Mouse (Mus musculus): ENCODE measurements around the gene Rasgef1c. TPM values are rescaled to one million over a fixed set of nuclear protein-coding genes. Genes with fewer than 3 reads are reported as not detected.
A peak's percentile ranks its signal among the peaks of the same experiment; 100 is the strongest.

Rasgef1c gene
- polyA plus RNA-seq (2012; rRNA removed) (0.04 TPM in 1 of 2 replicates, not detected in the other), polyA plus RNA-seq (2014; fragmentation: Nextera tagmentation; extraction: Ambion mirVana) (not detected in 2 replicates)

DNA sequence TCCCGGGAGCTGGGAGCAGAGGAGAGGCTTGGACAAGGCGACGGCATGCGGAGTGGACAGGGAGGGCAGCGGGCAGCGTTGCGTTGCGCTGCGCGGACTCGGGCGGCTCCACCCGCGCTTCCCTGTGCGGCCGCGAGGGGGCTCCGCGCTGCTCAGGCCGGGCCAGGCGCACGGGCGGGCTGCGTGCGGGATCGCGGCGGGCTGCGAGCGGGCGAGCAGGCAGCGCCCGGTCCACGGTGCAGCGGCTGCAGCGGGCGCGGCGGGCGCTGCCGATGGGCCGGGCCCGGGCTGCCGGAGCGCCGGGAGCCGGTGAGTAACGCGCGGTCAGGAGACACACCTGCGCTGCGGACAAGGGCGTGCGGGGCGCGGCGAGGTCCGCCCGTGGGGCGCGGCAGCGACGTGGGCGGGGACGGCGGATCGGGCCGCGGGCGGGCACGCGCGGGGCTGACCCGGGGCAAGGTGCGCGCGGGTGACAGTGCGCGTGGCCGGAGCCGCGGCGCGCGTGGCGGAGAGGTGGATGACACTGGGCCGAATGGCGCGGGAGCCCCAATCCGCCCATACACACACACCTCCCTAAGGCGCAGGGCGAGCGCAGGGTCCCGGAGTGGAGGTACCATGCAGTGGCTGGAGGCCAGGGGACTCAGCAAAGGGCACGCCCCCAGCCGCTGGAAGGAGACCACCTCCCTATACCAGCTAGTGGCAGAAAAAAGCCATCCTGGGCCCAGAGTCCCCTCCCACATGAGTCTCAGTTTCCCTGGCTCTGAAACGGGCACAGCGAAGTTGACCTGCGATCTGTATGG is at the start of gene Rasgef1c:
Rasgef1c (plus strand) TSS at position 177 of the 800 bp plus-strand sequence.
- no peak within 1 kb of the TSS for H3K9ac ChIP-seq (replicated peaks)
- WGBS (ENCODE audit: insufficient replicate concordance): 2% methylated on average over 86 of the region's 99 CpGs
- peak within 1 kb of the TSS; percentile 31 to 44; a peak in 3 of 4 replicates for H3K4me3 ChIP-seq (ENCODE audit: insufficient read depth in 1 of 2, low read depth in 2 of 2, low read length in 2 of 2)
- H3K27me3 ChIP-seq (ENCODE audit: control insufficient read depth, insufficient read depth, low read length): peaks cover 33% of the 10 kb centered on the region
- ATAC-seq (ENCODE audit: insufficient read depth) (peak; percentile 35; the same call in 1 of the 2 replicates), DNase-seq (ENCODE audit: low read depth in 3 of 3, low spot score in 3 of 3) (no peak)
- no peaks in the 10 kb centered on the region for H3K36me3 ChIP-seq (replicated peaks; ENCODE audit: control insufficient read depth, insufficient read depth, low read depth)
- H3K9me3 ChIP-seq (ENCODE audit: control insufficient read depth, low read length): no peaks in the 10 kb centered on the region
- no peaks in the 10 kb centered on the region for H3K4me1 ChIP-seq (replicated peaks; ENCODE audit: control insufficient read depth in 2 of 2, insufficient read depth in 2 of 2, low read length in 1 of 2)
- peak within 1 kb of the TSS; percentile 57 for H3K4me2 ChIP-seq (ENCODE audit: low read depth)
- no peak within 1 kb of the TSS for H3K27ac ChIP-seq
- TF ChIP-seq CTCF (IDR thresholded peaks at IDR 0.05; ENCODE audit: low read depth) (peak; percentile 51), EP300 (IDR thresholded peaks at IDR 0.05; ENCODE audit: low read depth) (no peak)

DNA sequence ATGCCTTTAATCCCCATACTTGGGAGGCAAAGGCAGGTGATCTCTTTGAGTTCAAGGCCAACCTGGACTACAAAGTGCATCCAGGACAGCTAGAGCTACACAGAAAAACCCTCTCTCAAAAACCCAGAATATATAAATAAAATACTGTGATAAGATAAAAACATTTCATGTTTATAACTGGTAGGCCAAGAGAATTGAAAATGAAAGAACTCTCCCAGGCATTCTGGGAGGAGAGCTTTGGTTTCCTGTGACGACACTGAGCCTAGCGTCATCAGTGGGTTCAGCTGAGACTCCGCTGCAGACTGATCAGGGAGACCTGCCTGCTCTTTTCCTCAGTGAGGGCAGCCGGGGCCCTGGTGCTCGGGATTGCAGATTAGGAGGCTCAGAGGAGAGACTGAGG is 46.5 kb upstream of the Rasgef1c start:
- Histone ChIP-seq H3K27ac (no peak overlapping the region), H3K36me3 (replicated peaks; ENCODE audit: control insufficient read depth, insufficient read depth, low read depth) (no peaks in the 10 kb centered on the region; the same call in 1 of the 2 replicates), H3K4me3 (ENCODE audit: insufficient read depth in 1 of 2, low read depth in 2 of 2, low read length in 2 of 2) (no peak overlapping the region), H3K4me2 (ENCODE audit: low read depth) (no peak overlapping the region), H3K9me3 (ENCODE audit: control insufficient read depth, low read length) (no peaks in the 10 kb centered on the region), H3K9ac (replicated peaks) (no peak overlapping the region), H3K27me3 (ENCODE audit: control insufficient read depth, insufficient read depth, low read length) (no peaks in the 10 kb centered on the region), H3K4me1 (replicated peaks; ENCODE audit: control insufficient read depth in 2 of 2, insufficient read depth in 2 of 2, low read length in 1 of 2) (peaks cover 0 to 16% of the 10 kb centered on the region in 2 experiments; a peak in 2 of 4 replicates)
- WGBS (ENCODE audit: insufficient replicate concordance): 64% methylated on average over 5 of the region's 5 CpGs
- no peak for ATAC-seq (ENCODE audit: insufficient read depth)
- TF ChIP-seq CTCF (IDR thresholded peaks at IDR 0.05; ENCODE audit: low read depth) (no peak), EP300 (IDR thresholded peaks at IDR 0.05; ENCODE audit: low read depth) (no peak)
- no peak for DNase-seq (ENCODE audit: low read depth in 3 of 3, low spot score in 3 of 3)

DNA sequence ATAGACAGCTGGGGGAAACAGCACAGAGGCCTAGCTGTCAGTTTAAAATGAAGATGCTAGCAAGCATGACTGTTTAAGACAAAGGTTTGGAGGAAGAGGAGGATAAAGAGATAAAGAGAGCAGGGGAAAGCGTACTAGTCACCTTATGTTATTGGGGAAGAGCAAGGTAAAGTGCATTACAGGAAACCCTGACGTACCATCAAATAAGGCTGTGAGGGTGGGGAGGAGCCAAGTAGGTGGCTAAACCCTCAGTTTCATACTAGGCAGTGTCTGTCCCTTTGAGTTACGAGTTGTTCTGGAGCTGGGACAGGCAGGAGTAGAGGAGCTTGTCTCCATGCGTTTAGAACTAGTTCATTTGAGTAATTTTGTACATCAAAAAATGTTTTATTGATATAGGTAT is 40.5 kb upstream of the Rasgef1c start:
- TF ChIP-seq EP300 (IDR thresholded peaks at IDR 0.05; ENCODE audit: low read depth) (no peak), CTCF (IDR thresholded peaks at IDR 0.05; ENCODE audit: low read depth) (no peak)
- 71% methylated on average over 4 of the region's 4 CpGs for WGBS (ENCODE audit: insufficient replicate concordance)
- Histone ChIP-seq H3K4me2 (ENCODE audit: low read depth) (no peak overlapping the region), H3K27ac (no peak overlapping the region), H3K36me3 (replicated peaks; ENCODE audit: control insufficient read depth, insufficient read depth, low read depth) (no peaks in the 10 kb centered on the region), H3K9me3 (ENCODE audit: control insufficient read depth, low read length) (no peaks in the 10 kb centered on the region), H3K4me3 (ENCODE audit: insufficient read depth in 1 of 2, low read depth in 2 of 2, low read length in 2 of 2) (no peak overlapping the region), H3K27me3 (ENCODE audit: control insufficient read depth, insufficient read depth, low read length) (no peaks in the 10 kb centered on the region), H3K4me1 (replicated peaks; ENCODE audit: control insufficient read depth in 2 of 2, insufficient read depth in 2 of 2, low read length in 1 of 2) (peaks cover 3 to 27% of the 10 kb centered on the region in 2 experiments; a peak in 2 of 4 replicates), H3K9ac (replicated peaks) (no peak overlapping the region)
- no peak for DNase-seq (ENCODE audit: low read depth in 3 of 3, low spot score in 3 of 3)
- no peak for ATAC-seq (ENCODE audit: insufficient read depth)

DNA sequence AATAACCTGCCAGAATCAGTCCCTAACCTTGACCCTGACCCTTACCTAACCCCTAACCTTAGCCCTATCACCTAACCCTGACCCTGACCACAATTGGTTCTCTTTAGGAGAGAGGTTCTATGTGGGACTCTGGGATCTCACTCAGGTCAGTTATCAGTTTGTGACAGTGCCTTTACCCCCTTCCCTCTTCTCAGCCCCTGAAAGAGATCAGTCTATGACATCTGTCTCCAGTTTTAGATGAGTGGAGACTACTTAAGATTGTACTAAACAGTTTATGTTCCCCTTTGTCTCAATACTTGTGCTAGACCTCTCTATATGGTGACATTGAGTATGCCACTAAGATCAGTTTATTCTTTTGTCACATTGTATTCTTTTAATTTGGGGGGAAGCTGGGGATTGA is 37.7 kb upstream of the Rasgef1c start:
- Histone ChIP-seq H3K4me3 (ENCODE audit: insufficient read depth in 1 of 2, low read depth in 2 of 2, low read length in 2 of 2) (no peak overlapping the region), H3K9ac (replicated peaks) (no peak overlapping the region), H3K27me3 (ENCODE audit: control insufficient read depth, insufficient read depth, low read length) (no peaks in the 10 kb centered on the region), H3K27ac (no peak overlapping the region), H3K4me2 (ENCODE audit: low read depth) (no peak overlapping the region), H3K9me3 (ENCODE audit: control insufficient read depth, low read length) (no peaks in the 10 kb centered on the region), H3K4me1 (replicated peaks; ENCODE audit: control insufficient read depth in 2 of 2, insufficient read depth in 2 of 2, low read length in 1 of 2) (peaks cover 3 to 22% of the 10 kb centered on the region in 2 experiments; a peak in 2 of 4 replicates), H3K36me3 (replicated peaks; ENCODE audit: control insufficient read depth, insufficient read depth, low read depth) (no peaks in the 10 kb centered on the region)
- TF ChIP-seq CTCF (IDR thresholded peaks at IDR 0.05; ENCODE audit: low read depth): no peak
- TF ChIP-seq EP300 (IDR thresholded peaks at IDR 0.05; ENCODE audit: low read depth): peak; percentile 67
- DNase-seq (ENCODE audit: low read depth in 3 of 3, low spot score in 3 of 3) (no peak), ATAC-seq (ENCODE audit: insufficient read depth) (peak; percentile 83)

DNA sequence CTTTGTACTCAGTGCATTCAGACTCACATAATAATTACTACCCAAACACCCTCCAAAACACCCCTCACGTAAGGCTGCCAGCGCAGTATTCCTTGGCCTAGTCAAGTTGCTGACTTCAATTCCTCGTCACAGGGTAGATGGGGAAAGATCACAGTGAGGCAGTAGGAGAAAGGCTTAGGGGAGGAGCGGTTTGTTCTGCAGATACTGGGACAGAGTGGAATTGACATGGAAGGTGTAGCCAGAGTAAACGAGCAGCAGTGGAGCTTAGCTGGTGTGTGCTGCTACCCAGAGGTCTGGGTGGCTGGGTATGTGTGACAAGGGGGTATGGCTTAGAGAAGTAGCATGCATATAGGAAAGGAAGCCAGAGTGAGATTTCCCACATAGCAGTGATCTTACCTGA is 34.3 kb upstream of the Rasgef1c start:
- ATAC-seq (ENCODE audit: insufficient read depth) (no peak), DNase-seq (ENCODE audit: low read depth in 3 of 3, low spot score in 3 of 3) (no peak)
- no peak overlapping the region for H3K27ac ChIP-seq
- H3K27me3 ChIP-seq (ENCODE audit: control insufficient read depth, insufficient read depth, low read length): no peaks in the 10 kb centered on the region
- no peak overlapping the region for H3K9ac ChIP-seq (replicated peaks)
- WGBS (ENCODE audit: insufficient replicate concordance): 80% methylated on average over 5 of the region's 5 CpGs
- H3K9me3 ChIP-seq (ENCODE audit: control insufficient read depth, low read length): no peaks in the 10 kb centered on the region
- H3K36me3 ChIP-seq (replicated peaks; ENCODE audit: control insufficient read depth, insufficient read depth, low read depth): no peaks in the 10 kb centered on the region; the same call in 1 of the 2 replicates
- TF ChIP-seq EP300 (IDR thresholded peaks at IDR 0.05; ENCODE audit: low read depth): no peak
- no peak for TF ChIP-seq CTCF (IDR thresholded peaks at IDR 0.05; ENCODE audit: low read depth)
- no peak overlapping the region for H3K4me3 ChIP-seq (ENCODE audit: insufficient read depth in 1 of 2, low read depth in 2 of 2, low read length in 2 of 2)
- H3K4me1 ChIP-seq (replicated peaks; ENCODE audit: control insufficient read depth in 2 of 2, insufficient read depth in 2 of 2, low read length in 1 of 2): peaks cover 7 to 10% of the 10 kb centered on the region in 2 experiments
- H3K4me2 ChIP-seq (ENCODE audit: low read depth): no peak overlapping the region

Data from liver, embryonic 14.5 days (tissue).